Mouse (Mus musculus) gastrocnemius, postnatal 25 days (tissue): Measurements from ENCODE around the gene Cds1. TPM values are rescaled to one million over a fixed set of nuclear protein-coding genes. Genes with fewer than 3 reads are reported as not detected.
A peak's percentile ranks its signal among the peaks of the same experiment; 100 is the strongest.

ENCODE experiments used
- DNase-seq: peaks from one replicate; pipeline ENCODE4 v3.0.0; 2022
- long read RNA-seq, 2 experiments: library from polyadenylated mRNA; stranded (forward); transcript quantifications; one replicate each; pipeline ENCODE4 v2.0.0; 2021
- total RNA-seq, 2 experiments: library from RNA; stranded (reverse); gene quantifications; 1 replicate in 1 of 2; 2 replicates in 1 of 2; pipeline ENCODE4 v1.2.3; 2021

The Cds1 gene
- total RNA-seq: 1 to 10 TPM; 1.9 to 2.0 TPM
- long read RNA-seq, experiment 1, partial matches to known transcripts: 0 of 5 reads
- long read RNA-seq, experiment 1, other reads (novel, unspliced or antisense): 5 of 5 reads
- long read RNA-seq, experiment 2, partial matches to known transcripts: 0 of 4 reads
- long read RNA-seq, experiment 2, other reads (novel, unspliced or antisense): 4 of 4 reads

DNA sequence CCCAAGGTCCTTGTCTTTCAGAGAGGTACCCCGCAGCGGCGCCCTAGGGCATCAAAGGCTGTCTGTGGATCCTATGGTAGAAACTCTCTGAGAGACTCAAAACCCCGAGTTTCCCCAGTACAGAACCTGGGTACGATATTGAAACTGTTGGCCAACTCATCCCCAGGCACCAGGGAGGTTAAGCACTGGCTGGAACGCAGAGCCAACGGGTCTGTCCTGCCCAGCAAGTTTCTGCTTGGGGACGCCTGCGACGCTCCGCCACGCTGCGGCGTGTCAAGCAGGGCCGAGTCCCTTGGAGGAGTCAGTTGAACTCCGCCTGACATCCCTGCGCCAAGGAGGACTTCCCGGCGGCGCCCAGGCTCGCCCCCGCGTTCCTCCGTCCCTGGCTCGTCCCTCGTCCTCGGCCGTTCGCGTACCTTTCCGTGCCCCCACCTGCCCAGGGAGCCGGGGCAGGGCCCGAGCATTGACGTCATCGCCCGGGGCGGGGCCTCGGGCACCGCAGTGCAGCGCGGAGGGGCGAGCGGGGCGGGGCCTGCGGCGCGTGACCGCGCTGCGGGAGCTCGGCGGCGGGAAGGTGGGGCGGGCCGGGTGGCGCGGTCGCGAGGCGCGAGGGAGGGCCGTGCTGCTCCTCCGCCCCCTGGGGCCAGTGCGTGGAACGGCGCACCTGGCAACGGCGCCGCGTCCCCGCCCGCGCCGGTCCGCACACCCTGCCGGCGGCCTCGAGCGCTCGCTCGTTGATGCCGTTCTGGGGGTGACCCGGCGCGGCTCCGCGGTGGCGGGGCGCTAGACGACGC, at the start of gene Cds1:
Gene Cds1 (plus strand): TSS at position 577 of the 794 bp plus-strand sequence.
- DNase-seq: peak; percentile 71

DNA sequence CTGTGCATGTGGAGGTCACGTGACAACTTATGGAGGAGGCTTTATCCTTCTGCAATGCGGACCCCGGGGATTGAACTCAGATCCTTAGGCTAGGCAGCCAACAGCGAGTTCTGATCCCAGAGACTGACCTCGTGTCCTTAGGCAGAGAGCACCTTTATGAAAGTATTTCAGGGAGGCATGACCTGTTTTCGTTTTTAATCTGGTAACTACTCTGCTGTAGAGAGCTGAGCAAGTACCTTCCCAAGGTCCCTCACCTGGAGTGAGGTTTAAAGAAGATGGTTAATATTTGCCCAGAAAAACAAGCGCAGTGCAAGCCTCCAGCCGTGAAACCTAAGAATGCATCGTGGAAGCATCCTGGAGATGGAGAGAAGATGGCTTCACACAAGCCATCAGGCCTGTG, 40.7 kb upstream of the Cds1 start:
- no peak for DNase-seq

DNA sequence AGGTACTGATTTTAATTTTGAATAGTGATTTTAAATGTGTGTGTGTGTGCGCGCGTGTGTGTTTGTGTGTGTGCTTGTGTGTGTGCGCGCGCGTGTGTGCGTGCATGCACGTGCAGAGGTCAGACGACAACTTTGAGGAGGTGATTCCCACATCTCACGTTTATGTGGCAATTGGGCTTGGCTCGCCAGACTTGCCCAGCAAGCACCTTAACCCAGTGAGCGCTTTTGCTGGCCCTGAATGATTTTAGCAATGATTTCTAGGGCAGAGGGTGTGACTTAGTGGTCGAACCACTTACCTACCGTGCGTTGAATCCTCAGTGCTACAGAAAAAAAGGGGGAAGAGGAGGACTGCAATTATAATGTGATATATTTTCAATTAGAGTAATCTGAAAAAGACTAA, 40.2 kb upstream of the Cds1 start:
- no peak for DNase-seq

DNA sequence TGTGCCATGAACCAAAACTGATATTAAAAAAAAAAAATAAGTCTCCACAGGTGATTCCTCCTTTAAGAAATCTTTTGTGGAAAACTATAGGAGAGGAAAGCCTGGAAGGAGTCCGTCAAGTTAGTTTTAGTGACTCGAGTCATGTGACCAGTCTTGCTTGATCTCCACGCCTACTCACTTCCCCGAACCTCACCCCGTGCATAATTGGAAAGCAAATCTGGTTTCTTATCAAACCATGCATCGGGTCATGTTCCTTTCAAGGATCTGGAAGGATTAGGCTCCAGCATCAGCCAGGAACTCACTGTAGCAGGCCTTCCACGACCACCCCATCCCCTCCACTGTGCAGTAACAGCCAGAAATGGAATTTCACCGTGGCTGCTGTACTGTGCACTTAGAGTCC, 39.2 kb upstream of the Cds1 start:
- DNase-seq: no peak

DNA sequence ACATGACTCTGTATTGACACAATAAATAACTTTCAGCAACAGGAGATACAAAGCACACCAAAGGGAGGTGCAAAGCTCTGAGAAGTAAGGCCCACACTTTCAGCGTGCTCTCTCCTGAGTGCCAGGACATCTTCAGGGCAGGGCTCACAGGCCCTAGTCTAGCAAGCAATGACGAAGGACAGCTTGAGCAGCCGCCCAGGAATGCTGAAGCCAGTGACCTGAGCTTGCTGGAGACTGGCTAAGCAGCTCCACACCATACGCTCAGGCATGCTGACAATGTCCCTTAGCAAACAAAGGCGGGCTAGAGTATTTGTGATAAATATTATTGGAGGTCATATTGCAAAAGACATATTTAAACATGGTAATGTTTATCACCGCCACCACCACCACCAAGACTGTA, 38.6 kb upstream of the Cds1 start:
- DNase-seq: no peak

DNA sequence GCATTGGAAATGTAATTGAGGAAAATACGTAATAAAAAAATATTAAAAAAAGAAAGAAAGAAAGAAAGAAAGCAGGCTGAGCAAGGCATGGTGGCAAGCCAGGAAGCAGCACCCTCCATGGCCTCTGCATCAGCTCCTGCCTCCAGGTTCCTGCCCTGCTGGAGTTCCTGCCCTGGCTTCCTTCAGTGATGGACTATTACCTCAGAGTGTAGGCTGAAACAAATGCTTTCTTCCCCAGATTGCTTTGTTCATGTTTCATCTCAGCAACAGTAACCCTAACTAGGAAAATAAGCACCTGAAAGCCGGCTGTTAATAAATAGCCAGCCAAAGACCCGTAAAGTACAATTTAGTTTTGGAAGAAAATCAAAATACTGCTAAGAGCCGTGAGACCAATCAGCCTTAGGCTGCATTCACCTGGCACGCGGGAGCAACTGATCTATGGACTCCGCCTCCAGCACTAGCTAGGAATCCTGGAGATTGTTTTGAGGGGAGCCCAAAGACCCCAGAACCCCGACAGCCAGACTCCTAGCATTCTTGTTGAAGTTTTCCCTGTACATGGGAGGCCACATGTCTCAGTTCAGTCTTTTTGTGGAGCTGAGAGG, 36.5 kb upstream of the Cds1 start:
- no peak for DNase-seq

DNA sequence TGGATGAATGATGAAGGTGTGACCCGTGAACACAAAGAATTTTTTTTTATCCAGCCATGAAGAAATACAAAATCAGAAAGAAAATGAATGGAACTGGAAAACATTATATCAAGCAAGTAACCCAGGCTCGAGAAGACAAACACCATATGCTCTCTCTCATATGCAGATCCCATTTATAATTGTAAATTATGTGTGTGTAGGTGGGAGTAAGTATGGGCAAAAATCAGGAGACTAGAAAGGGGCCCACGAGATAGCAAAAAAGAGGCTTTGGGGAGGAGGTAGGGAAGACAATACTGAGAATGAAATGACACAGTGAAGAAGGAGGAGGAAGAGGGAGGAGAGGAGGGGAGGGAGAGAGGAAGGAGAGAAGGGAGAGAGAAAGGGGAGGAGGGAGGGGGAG, 27.6 kb upstream of the Cds1 start:
- DNase-seq: no peak

DNA sequence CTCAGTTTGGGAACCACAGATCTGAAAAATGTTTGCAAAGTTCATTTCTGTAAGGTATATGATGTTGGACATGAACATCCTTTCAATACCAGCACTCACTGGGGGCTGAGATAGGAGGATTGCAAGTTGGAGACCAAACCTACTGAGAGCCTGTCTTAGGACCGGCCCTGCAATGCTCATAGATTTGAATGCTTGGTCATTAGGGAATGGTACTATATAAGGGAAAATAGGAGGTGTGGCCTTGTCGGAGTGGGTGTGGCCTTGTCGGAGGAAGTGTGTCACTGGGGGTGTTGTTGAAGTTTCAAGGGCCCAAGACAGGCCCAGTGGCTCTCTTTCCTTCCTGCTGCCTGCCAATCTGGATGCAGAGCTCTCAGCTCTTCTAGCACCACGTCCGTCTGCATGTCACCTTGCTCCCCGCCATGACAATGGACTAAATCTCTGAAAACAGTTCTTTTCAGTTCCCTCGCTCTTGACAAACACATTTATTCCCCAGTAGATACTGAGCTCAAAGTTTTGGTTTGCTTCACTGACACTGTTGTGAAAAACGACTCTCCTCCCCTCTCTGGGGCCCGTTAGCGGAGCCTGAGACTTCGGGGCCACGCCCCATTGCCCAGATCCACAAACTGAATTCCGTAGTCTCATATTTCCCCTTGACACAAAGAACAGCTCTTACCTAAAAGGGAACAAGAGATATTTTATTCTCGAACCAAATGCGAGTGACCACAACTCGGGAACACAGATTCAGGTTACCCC, 24.3 kb upstream of the Cds1 start:
- DNase-seq: no peak

DNA sequence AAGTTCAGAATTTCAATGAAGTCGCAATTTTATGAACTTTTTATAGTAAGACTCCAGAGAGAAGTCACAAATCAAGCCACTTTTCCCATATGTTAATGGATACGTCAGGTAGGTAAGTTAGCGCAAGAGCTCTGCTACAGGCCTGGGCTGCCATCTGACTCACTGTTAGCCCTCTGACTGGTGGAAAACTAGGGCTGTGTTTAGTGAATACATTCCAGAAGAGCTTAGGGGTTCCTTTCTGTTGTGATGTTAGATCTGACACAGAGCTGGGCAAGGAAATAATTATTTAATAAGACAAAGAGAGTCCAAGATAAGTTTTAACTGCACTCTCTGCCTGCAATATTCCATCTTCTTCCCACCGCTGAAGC, 23.7 kb upstream of the Cds1 start:
- no peak for DNase-seq

DNA sequence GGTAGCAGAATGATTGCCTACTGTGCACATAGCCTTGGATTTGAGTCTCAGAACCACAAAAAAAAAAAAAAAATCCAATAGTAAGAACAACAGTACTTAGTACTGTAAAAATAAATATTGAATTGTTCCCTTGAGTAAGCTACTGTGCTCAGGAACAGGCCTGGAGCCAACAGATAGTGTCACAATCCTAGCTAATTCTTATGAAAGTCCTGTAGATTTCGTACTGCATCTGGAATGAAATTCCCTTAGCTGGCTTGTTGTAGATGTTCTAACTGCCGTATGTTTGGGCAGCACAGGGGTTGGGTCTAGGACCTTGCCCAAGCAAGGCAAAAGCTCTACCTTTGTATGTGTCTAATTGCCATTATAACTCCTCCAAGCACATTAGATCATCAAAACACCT, 22.9 kb upstream of the Cds1 start:
- DNase-seq: no peak

DNA sequence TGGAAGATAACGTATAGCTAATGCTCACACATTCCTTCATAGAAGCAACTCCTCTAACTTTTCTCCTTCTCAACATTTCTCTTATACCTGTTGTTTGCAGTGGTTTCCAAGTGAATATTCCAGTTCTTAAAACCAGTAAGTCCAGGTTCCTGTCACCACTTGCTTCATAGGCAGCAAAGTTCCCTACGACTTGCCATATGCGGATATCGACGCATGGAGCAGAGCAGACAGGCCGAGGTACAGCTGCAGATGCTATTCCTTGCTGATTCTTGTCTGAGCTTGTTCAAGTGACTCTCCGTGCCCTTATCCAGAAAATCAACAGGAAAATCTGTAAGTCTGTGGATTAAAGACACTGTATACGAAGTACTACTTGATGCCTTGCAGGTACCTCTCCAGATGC, 22.5 kb upstream of the Cds1 start:
- no peak for DNase-seq

DNA sequence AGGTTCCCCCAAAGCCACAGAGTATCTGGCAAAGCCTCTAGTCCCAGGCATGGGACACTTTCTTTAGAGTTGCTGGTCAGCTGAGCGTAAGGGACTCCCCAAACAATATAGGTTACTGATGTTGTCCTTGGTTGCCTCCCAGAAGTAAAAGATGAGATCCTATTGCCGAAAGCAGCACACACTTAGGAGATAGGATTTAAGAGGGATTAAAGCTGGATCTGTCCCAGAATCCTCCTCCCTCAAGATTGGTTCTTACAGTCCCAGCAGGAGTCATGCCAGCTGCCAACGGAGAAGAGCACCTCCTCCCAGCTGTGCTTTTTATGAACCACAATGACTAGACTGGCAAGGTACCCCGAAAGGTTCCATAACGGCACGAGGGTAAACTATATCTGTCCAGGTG, 20.0 kb upstream of the Cds1 start:
- DNase-seq: no peak

DNA sequence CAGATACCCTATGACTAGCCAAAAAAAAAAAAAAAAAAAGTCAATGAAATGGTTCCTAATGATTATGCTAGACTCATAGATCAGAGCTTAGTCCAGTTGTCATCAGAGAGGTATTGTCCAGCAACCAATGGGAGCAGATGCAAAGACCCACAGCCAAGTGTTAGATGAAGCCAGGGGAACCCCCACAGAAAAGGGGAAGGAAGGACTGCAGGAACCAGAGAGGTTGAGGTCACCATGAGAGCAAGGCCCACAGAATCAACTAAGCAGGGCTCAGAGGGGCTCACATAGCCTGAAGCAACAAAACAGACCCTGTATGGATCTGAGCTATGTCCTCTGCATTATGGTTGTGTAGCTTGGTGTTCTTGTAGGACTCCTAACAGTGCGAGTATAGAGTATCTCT, 11.2 kb upstream of the Cds1 start:
- no peak for DNase-seq

DNA sequence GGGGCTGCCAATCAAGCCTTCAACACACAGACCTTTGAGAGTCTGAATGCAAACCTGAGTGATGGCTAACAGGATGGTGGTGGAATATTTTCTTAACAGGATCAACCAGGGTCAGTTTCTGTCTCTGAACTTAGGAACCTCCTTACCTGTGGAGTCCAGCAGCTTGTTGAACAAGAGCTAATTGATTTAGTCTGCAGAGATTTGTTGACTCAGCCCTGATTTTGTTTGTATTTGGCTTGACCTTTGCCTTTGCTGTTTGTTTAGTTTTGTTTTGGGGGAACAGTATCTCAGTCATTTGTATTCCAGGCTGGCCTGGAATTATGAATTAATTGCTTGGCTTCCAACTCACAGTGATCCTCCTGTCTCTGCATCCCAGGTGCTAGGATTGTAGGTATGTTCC, 7.3 kb upstream of the Cds1 start:
- no peak for DNase-seq

DNA sequence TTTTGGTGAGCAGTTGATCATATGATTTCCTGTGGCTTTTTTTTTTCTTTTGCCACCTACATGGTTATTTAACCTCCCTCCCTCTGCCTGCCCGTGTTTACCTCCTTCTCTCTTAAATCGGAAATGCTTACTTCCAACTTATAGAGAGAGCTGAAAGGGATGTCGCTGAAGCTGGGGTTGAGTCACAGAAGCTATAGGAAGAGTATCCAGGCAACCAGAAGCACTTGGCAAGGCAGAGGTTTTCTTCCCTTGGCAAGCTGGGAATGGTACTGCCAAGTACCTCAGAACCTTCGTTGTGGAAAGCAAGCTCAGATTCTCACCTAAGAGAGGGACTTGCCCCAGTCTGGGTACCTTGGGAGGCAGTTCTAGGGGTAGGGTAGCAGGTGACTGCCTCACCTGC, 3.2 kb upstream of the Cds1 start:
- no peak for DNase-seq

DNA sequence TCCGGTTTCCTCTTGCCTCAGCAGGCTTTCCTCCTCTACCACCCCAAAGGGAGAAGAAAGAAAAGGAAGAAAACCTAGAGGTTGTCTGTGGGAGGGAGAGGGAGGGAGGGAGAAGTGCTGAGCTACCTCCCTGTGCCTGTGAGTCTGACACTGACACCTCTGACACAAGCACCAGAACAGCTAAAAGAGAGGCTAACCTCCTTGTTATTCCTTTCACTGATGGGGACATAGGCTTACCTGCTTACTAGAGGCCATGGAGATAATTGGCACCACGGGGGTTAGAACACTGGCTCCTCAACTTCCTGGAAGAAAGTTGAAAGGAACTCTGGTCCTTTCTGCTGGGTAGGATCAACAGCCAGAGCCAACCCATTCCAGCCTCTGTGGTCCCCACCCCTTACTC, 1.4 kb upstream of the Cds1 start:
- no peak for DNase-seq

DNA sequence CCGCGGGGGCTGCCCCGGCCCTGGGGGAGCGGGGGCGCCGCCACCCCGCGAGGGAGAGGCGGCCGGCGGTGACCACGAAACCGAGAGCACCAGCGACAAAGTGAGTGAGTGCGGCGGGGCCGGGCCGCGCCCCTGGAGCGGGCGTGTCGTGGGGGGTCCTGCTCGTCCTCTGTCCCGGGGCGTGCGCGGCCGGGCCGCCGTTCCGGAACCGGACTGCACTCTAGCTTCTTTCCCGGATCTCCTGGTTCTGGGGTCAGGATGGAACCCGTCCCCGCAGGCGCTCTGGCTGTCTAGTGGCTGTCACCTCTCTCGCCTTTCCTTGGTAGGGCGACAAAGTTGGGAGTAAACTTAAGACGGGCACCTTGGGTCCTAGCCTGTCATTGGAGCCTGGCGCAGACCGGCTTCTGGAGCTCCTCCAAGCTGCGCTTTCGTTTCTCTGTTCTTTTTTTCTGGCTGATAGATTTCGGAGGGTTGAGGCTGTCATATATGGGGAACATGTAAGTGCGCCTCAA, 516 bp downstream of the Cds1 start:
- peak; percentile 22 for DNase-seq

DNA sequence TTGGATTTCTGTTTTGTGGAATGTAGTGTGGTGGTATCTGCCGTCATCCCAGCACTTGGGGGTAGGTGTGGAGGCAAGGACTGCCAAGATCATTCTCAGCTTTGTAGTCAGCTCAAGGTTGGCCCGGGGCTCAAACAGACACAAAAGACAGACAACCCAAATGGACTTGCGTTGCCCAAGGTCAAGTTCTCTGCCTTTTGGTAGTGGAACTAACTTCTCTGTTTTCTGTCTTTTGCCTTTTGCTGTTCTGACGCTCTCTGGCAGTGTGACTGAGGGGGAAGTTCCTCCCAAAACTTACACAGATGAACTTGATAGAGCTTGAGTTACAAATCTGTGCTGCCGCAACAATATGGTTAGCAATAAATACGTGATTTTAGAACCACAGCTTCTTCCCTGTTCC, 1.3 kb downstream of the Cds1 start:
- no peak for DNase-seq

DNA sequence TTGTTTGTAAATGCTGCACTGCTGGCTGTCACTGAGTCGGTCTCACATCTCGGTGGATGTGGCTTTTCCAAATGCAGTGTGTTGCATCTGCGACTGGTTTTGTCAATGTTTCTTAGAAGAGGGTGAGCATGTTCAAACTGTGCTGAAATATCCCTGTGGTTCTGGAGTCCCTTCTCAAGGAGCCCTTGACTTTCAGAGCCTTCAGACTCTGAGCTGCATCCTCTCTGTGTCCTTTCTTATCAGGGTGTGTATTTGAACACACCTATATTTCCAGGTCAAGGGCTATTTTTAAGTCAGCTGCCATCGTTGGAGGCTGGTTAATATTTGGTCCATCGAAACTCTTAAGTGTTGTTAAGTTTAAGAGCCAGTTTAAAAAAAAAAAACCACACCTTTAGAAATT, 2.2 kb downstream of the Cds1 start:
- DNase-seq: no peak

DNA sequence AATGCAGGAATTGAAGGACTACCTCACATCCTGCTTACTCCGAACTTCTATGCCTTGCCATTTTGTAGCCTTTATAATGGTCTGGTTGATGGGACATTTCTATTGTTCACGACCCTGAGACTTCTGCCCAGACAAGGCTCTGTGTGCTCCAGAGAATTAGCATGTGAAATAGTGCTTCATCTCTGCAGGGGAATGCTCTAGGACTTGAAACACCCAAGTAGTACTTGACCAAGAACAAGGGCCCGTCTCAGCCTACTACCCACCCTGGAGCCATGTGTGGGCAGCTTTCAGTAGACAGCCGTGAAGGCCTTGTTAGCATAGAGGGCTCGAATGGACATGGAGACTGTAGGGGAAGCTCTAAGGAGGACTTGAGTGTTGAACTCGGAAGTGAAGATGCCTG, 2.6 kb downstream of the Cds1 start:
- no peak for DNase-seq

DNA sequence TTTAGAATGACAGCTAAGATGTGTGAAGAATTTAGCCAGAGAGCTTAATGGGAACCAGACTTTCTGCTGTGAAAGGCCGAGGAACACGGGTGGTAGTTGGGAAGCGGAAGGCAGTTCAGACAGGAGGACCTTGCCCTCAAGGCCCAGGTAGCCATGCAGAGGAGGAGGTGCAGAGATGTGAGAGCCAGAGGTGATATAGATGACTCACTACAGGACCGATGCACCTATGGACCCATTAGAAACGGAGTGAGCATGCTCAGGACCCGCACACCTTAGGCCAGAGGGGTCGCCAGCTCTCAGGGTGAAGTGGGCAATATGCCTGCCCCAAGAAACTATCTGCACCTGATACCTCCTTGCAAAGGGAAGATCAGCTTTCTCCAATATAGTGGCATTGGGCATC, 3.6 kb downstream of the Cds1 start:
- no peak for DNase-seq

DNA sequence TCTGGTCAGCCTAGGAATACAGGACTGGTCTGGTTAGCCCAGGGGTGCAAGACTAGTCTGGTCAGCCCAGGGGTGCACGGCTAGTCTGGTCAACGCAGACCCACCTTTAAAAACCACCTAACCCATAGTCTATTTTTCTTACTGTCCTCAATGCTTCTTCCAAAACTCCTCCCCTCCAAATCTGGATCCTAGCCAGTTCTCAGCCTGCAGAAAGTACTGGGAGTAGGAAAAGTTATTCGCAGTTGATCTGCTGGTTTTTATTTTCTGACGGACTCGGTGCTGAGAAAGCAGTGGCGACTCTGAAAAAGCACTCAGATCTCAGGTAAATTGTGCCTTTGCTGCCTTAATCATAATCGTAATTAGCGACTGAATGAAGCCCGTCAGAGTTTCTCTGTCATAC, 7.7 kb downstream of the Cds1 start:
- DNase-seq: no peak

DNA sequence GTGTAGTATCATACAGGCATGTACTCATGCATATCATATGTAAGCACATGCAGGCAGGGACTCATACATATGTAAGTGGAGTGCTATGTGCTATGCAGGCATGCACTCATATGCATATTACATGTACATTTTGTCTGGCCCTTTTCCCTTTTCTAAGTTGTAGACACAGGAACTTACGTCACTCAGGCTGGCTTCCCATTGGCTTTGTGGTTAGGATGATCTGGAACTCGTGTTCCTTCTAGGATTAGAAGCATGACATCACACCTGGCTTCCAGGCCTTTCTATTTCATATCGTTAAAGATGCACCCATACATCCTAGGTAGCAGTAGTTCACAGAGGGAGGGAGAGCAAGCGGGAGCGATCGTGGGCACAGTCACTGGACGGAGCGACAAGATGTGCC, 10.3 kb downstream of the Cds1 start:
- no peak for DNase-seq
